Mouse (Mus musculus): ENCODE data around the gene Bdh2.
A peak's percentile ranks its signal among the peaks of the same experiment; 100 is the strongest.

Bdh2 gene

DNA sequence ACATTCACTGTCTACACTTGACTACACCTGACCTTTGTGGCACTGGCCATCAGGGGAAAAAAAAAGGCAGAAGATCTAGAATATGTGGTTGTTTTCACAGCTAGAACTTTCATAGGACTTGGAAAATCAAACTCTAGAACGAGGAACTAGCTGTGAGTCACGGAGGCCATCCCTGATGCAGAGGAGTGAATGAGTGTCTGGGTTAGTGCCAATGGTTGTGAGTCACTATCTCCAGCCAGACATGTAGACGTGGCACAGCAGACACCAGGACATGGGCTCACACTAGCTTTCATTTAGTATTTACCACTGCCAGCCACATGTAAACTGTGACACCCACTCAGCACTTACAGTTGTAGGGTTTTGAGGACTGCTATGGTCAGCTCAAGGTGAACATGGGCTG lies 17.5 kb downstream of the Bdh2 start:
- DNase-seq (ENCODE audit: low spot score): peak; percentile 70

DNA sequence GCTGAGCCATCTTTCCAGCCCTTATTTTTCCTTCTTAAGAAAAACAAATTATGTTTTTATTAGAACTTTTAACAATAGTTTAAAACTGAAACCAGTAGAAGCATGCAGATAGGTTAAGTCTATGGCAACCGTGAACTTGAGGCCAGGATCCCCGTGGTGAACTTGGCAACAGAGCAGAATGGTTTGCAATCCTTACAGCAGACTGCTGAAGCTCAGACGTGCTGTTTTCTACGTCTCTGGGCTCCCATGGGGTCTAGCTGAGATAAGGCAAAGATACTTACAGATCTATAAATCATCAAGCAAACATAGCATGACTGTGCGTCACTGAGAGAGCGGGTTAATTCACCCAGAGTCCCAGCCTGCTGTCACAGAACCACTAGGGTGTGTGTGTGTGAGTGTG lies 19.1 kb downstream of the Bdh2 start:
- peak; percentile 43 for DNase-seq (ENCODE audit: low spot score)

DNA sequence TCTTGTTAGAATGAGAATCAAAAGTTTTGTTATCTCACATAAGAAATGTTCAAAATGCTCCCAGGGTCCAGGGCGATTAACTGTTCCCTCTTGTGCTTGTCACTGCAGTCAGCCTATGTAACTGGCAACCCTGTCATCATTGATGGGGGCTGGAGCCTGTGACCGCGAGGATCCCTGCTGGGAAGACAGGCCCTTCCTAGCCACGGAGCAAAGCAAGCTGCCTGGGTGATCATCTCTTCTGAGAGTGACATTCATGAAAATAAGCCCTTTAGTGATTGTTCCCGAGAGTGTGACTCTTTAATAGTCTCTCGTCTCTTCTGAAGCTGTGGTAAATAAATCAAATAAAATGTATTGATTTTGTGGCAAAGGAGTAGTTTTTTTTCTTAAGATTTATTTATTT lies 23.0 kb downstream of the Bdh2 start:
- DNase-seq (ENCODE audit: low spot score): no peak

DNA sequence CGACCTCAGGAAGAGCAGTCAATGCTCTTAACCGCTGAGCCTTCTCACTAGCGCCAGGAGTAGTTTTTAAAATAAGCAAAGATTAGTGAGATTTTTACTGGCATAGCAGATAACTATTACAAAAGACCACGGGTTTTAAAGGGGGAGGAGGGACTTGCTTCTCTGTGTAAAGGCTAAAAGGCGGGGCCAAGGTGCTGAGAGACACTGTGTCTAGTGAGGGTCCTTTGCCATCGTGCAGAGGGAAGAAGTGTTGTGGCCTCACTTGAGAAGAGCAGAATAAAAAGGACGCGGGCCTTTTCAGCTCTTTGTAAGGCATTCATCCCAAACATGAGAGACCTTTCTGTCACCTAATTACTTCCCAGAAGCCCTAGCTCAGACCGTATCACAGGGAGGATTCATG lies 23.5 kb downstream of the Bdh2 start:
- peak; percentile 18 for DNase-seq (ENCODE audit: low spot score)

DNA sequence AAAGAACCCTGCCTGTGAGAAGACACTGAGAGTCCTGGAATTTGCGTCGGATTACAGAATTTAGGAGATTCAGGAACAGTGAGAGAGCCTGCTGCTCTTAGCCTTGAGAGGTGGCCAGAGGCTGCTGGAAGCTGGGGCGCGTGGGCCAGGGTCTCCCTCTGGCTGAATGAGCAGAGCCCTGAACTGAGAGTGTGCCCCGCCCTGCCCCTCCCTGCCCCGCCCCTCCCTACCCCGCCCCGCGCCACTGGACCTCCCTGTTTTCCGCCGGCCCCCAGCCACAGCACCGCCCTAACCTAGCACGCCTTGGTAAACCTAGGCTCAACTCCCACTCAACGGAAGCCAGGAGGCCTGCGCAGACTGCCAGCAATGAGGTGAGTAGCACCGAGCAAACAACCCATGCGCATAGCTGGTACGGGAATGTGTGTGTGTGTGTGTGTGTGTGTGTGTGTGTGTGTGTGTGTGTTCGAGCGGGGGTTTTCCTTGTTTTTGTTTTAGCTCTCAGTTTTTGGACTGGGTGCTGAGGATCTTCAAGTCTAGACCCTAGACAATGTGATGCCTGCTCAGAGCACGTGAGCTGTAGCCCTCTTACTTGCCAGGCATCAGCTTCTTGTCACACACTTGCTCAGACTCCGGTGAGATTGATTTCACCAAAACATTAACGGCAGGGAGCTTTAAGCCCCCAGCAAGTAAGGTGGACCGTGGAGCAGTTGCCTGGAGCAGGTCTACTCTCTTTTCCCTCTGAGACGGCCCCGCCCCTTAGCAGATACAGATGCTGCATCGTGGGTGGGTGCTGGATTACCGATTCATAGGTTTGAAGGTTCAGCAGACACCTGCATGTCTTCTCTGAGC lies 26.6 kb downstream of the Bdh2 start, which contains the start of gene Slc9b2:
Gene Slc9b2 (plus strand): TSS at position 290 of the 849 bp plus-strand sequence.
- DNase-seq (ENCODE audit: low spot score): no peak

DNA sequence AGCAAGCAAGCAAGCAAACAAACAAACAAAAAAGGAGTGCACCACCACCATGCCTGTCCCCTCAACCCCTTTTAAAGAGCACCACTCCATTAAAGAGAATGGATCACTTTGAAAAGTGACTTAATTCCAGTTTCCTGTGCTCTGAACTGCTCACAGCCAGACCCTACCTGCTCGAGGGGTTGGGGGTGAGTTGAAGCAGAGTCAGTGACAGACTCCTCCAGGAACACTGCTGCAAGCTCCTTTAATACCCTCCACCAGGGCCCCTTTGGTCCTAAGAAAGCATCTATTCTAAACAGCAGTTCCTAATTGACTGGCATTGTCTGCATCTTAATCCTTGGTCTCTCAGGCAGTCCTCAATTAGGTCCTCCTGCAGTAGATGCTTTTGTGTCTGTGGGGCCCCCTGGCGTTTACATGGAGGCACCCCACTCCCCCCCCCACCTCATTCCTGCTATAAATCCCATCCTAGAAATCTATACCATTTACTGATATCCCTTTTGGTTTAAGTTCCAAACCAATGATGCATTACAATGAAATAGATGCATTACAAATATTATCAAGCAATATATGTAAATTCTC lies 32.0 kb downstream of the Bdh2 start:
- no peak for DNase-seq (ENCODE audit: low spot score)

DNA sequence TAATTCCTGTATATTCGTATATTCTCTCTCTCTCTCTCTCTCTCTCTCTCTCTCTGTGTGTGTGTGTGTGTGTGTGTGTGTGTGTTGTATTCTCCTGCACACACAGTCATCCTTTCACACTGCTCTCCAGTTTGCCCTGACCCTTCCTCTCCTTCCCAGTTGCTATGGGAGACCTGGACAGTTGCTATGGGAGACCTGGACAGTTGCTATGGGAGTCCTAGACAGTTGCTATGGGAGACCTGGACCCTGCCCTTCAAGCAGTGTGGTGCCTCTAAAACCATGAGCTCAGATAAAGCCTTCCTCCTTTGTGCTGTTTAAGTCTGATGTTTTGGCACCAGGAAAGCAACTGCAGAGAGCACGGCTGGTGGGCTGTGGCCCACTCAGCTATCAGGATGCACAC lies 32.7 kb downstream of the Bdh2 start:
- DNase-seq (ENCODE audit: low spot score): no peak

DNA sequence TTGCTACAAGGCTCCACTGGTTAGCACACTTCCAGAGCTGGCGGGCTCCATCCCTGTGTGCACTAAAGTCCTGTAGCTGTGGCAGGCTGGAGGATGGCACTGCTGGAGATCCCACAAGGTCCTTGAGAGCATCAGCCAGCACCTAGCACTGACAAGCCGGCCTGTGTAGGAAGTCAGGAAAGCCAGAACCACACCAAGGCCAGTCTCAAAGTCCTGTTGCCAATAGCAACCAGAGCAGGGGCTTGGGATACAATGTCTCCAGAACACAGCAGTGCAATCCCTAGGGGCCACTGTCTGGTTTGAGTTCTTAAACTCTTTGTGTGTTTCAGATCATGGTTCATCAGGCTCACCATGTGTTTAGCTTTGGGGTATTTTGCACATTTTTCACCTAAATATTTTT lies 33.8 kb downstream of the Bdh2 start:
- no peak for DNase-seq (ENCODE audit: low spot score)

DNA sequence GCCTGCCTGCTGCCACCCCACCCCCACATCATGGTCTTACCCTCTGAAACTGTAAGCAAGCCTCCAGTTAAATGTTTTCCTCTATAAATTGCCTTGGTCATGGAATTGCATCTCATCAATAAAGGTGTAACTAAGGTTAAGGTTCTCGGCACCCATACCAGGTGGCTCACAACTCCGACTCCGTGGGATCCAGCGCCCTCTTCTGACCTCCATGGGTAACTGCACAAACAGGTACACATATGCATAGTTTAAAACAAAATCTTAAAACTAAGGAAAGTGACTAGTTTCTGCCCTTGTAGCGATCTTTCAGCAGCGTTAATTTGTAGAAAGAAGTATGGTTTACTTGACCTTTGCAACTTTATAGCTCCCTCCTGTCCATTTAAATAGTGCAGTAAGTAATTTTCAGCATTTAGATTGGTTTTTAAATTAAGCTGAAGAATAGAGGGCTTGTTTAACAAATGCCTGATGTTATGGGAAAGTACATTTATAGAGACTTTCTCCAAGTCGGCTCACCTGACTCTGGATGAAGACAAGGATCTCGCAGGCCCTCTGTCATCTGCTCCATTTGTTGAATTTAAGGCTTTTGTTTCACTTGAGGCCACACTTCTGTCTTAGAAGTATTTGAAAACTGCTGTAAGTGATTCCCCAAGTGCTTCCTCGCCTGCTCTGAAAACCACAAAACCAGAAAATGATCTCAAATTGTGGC lies 34.9 kb downstream of the Bdh2 start:
- DNase-seq (ENCODE audit: low spot score): no peak

DNA sequence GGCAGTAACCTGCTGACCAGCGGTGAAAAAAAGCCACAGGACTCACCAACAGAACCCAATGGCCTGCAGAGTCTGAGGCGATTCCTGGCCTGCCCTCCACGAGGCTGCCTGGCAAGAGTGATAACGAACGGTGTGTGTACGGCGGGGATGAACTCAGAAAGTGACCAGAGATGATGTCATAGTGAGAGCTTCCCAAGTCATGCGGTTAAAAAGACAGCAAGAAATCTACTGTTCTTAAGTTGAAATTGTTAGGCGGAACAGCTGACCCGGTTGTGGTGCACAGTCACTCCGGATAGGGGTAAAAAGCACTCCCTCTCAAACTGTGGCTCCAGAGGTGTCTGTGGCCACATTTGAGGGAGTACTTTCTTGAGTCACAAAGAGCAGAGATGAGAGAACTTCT lies 37.3 kb downstream of the Bdh2 start:
- DNase-seq (ENCODE audit: low spot score): no peak

DNA sequence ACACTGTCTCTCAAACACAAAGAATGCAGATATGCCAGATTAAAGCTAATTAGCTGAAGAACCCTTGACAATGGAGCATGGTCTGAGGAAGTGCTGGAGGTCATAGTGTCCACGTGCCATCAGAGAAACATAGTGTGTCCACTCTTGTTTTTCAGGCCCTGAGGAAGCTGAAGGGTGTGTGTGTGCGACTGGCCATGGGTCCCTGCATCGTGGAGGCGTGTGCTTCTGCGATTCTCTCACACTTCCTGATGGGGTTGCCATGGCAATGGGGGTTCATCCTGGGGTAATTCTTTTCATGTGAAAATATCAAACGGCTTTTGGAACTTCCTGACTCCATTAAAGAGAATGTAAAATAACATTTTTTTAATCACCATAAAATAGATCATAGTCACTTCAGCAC lies 43.3 kb downstream of the Bdh2 start:
- DNase-seq (ENCODE audit: low spot score): no peak

DNA sequence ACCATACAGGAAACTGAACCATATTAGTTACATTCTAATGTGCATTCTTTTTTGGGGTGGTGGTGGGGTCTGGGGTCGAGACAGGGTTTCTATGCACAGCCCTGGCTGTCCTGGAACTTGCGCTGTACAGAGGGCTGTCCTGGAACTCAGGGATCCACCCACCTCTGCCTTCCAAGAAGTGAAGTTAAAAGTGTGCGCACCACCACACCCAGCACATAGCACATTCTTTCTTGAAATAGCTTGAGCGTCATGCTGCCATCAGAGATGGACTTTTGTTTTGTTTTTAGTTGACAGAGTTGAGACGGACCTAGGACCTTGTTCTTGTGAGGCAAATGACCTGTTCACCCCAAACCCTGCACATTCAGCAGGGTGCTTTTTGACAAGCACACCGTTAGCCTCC lies 46.2 kb downstream of the Bdh2 start:
- DNase-seq (ENCODE audit: low spot score): no peak

DNA sequence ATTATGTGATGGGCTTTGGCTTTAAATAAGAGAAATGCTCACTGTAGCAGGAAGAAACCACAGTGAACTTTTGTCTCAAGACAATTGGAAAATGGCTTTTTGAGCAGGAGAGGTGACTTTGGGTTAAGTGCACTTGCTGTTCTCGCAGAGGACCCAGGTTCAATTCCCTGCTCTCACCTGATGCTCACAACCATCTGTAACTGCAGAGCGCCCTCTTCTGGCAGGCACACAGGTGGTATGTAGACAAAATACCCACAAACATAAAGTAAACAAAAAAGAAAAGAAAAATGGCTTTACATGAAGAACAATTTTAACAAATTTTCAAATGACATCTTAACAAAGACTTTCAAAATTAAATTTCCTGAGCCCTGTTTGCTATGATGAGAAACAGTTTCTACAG lies 46.6 kb downstream of the Bdh2 start:
- peak; percentile 24 for DNase-seq (ENCODE audit: low spot score)

DNA sequence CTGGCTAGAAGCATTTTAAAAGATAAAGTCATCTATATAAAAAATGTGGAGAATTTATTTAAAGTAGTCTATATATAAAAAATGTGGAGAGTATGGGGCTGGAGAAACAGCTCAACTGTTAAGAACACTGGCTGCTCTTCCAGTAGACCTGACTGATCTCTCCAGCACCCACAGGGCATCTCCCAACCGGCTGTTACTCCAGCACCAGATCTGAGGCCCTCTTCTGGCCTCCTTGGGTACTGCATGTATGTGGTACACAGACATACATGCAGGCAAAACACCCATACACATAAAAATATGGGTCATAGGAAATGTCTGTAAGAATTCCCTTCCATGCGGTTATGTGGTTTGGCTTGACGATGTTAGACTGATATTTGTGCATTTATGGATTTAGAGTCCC lies 47.5 kb downstream of the Bdh2 start:
- peak; percentile 24 for DNase-seq (ENCODE audit: low spot score)

DNA sequence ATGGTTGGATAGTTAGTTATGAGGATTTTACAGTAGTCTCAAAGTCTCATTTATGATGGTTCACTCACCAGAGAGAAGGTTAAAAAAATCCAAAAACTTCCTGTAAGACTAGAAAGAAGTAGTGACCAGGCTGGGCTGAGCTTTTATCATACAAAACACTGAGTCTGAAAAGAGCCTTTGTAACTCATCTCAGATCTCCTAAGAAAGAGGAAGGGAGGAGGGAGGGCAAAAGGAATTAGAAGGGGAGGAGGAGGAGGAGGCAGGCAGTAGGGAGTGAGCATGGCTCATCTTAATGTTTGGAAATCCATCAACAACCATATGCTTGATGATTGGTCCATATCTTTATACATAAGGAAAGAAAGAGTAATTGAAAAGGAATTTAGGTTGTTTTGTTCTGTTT lies 51.7 kb downstream of the Bdh2 start:
- no peak for DNase-seq (ENCODE audit: low spot score)

DNA sequence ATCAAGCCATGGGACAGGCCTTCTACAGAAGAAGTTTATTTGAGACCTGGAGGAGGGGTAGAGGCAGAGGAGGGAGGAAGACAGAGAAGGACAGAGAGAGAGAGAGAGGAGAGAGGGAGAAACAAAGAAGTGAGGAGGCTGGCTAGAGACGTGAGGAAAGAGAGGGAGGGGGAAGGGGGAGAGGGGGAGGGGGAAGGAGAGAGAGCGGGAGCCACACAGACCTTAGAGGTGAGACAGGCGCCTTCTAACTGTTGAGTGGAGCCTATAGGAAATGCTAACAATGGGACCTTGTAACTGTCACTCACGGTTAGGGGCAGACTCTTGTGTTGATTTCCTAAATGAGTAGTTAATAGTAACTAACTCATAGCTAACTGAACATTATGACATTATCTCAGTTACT lies 52.7 kb downstream of the Bdh2 start:
- DNase-seq (ENCODE audit: low spot score): no peak

DNA sequence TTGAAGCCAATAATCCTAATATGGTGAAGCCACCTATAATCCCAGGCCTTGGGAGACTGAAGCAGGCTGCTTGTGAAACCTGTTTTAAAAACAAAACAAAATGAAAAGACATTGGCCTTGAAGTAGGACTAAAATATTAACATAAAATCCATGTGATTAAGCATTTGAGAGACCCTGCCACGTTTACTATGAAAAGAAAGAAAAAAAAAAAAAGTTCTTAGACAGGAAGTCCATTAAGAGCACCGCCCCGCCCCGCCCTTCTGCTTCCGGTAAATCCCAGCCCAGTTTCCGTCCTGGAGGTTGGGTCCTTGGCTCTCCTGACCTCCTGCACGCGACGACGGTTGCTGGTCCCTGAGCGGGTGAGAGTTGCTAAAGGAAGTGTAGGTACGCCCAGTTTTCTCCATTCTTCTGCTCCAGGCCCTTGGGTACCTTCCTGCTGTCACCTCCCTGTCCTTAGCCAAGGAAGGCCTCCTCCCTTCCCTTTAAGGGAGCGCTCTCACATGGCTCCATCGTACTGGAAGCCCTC lies 66.8 kb downstream of the Bdh2 start, which contains the start of gene Slc9b1:
Gene Slc9b1 (plus strand): TSS at position 291 of the 526 bp plus-strand sequence.
- DNase-seq (ENCODE audit: low spot score): no peak

DNA sequence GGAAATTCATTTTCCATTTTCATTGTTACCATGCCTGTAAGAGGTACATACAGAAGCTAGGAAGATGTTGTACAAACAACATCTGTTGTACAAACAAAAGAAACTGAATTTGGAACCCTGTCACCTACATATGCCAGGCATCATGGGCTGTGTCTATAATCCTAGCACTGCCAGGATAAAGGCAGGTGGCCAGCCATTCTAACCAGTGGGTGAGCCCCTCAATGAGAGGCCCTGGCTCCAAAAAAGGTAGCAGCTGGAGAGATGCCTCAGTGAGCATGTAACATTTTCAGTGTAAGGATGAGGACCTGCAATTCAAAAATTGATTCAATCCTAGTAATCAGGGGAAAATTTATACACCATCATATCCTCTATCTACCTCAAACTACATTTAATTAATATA lies 68.0 kb downstream of the Bdh2 start:
- no peak for DNase-seq (ENCODE audit: low spot score)

DNA sequence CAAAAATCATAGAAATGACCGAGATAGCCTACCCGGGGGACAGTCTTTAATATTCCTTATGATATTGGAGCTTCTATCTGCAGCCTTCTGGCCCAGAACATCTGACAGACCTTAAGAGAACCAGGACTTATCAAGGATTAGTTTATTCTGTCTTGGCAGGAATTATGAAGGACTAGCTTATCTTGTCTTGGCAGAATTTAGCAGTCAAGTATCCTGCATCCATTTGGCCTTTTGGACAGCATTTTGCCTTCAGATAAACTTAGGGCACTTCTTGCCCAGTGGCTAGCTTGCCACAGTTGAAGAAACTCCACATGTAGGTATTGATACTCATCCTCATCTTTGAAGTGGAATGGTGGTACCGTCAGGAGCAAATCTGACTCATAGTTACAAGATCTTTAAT lies 70.8 kb downstream of the Bdh2 start:
- DNase-seq (ENCODE audit: low spot score): no peak
